Comparison of ENCODE assay signal across 8 mouse cellular contexts in the genomic region with DNA sequence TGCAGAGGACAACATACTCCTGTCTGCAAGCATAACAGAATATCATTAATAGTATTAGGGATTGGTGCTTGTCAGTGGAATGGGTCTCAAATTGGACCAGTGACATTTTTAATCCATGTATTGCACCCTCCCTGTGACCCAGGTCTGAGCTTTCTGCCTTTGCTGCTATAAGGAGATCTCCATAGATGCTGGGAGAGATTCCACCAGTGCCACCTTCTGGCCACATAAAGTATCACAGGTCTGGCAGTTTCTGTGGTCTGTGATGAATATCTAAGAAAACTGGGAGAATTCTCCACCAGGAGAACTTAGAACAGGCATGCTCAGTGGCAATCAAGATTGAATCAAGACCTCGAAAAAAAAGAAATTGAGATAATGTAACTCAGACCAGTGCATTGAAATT.
DNase-seq lines count a peak whose midpoint lies in the region; ATAC-seq and TF ChIP-seq lines count a peak whose summit lies in the region.

No protein-coding gene starts in this region.

- no peaks in the 10 kb centered on the region for H3K4me1 ChIP-seq in kidney, postnatal 0 days (replicated peaks; ENCODE audit: insufficient read depth, low read length)
- H3K4me1 ChIP-seq in liver, postnatal 0 days (ENCODE audit: insufficient read depth) = no peaks in the 10 kb centered on the region

- H3K4me3 ChIP-seq in kidney, postnatal 0 days (replicated peaks; ENCODE audit: low read depth, low read length) = no peak overlapping the region
- H3K4me3 ChIP-seq in liver, postnatal 0 days (ENCODE audit: low read depth, low read length) = no peak overlapping the region

- no peak; the same call in 1 of the 2 replicates for ATAC-seq in kidney, postnatal 0 days (replicated peaks; ENCODE audit: low FRiP score, low read depth)
- ATAC-seq in liver, postnatal 0 days = no peak

- 50% methylated on average over 1 of the region's 1 CpGs for WGBS in kidney, postnatal 0 days
- WGBS in liver, postnatal 0 days (ENCODE audit: insufficient replicate concordance) = 31% methylated on average over 1 of the region's 1 CpGs

- no peaks in the 10 kb centered on the region for H3K9me3 ChIP-seq in kidney, postnatal 0 days (replicated peaks; ENCODE audit: low read length)
- no peaks in the 10 kb centered on the region for H3K9me3 ChIP-seq in liver, postnatal 0 days (ENCODE audit: low read length)

- no peak overlapping the region for H3K9ac ChIP-seq in kidney, postnatal 0 days (ENCODE audit: low read depth, low read length)
- no peak overlapping the region for H3K9ac ChIP-seq in liver, postnatal 0 days (replicated peaks)

- H3K36me3 ChIP-seq in kidney, postnatal 0 days (ENCODE audit: insufficient read depth, low read length) = no peaks in the 10 kb centered on the region
- H3K36me3 ChIP-seq in liver, postnatal 0 days (replicated peaks; ENCODE audit: insufficient read depth, low read length) = no peaks in the 10 kb centered on the region

- peak; percentile 22 to 30 for DNase-seq in cerebellum, adult 18-20 months
- DNase-seq in cerebellum, adult 11-12 months = no peak
- peak; percentile 9 to 10 for DNase-seq in B cell, adult 2 months
- DNase-seq in cerebellum, adult 8-10 months = peak; percentile 14
- DNase-seq in frontal cortex, adult 2 months (ENCODE audit: extremely low spot score in 1 of 2, low spot score in 1 of 2) = peak; percentile 7 to 82
- peak; percentile 71 for DNase-seq in kidney, postnatal 0 days (ENCODE audit: low spot score)
- peak; percentile 43 for DNase-seq in liver, postnatal 0 days
- peak; percentile 57 to 69 for DNase-seq in right cerebral cortex, postnatal 10 days (ENCODE audit: low spot score in 2 of 2)

- H3K4me2 ChIP-seq in kidney, postnatal 0 days (ENCODE audit: low read length) = no peak overlapping the region
- no peak overlapping the region for H3K4me2 ChIP-seq in liver, postnatal 0 days (ENCODE audit: low read depth, low read length)

- H3K27me3 ChIP-seq in kidney, postnatal 0 days (ENCODE audit: insufficient read depth, low read length) = no peaks in the 10 kb centered on the region
- no peaks in the 10 kb centered on the region for H3K27me3 ChIP-seq in liver, postnatal 0 days (ENCODE audit: insufficient read depth, low read length)

- no peak for TF ChIP-seq EP300 in liver, postnatal 0 days (IDR thresholded peaks at IDR 0.05; ENCODE audit: low read depth)

- no peak overlapping the region for H3K27ac ChIP-seq in kidney, postnatal 0 days
- no peak overlapping the region for H3K27ac ChIP-seq in liver, postnatal 0 days (ENCODE audit: low read depth)

- TF ChIP-seq CTCF in kidney, postnatal 0 days (IDR thresholded peaks at IDR 0.05; ENCODE audit: low read depth) = peak; percentile 84
- TF ChIP-seq CTCF in liver, postnatal 0 days (IDR thresholded peaks at IDR 0.05; ENCODE audit: low read depth) = peak; percentile 63
